Mouse (Mus musculus) midbrain, embryonic 10.5 days (tissue): ENCODE results near the gene Stap2. TPM values are rescaled to one million over a fixed set of nuclear protein-coding genes. Genes with fewer than 3 reads are reported as not detected.

ENCODE experiments used
- DNase-seq: peaks from one replicate; pipeline ENCODE4 v3.0.0-alpha.2; 2017; ENCODE audit warnings: low spot score
- H3K27ac ChIP-seq: fragments of 300-500 bp; sonication (generic); replicated peaks from 2 replicates; pipeline ENCODE4 v1.5.1; 2016; ENCODE audit warnings: mild to moderate bottlenecking
- H3K27me3 ChIP-seq: fragments of 300-500 bp; sonication (generic); 2 replicates; pipeline ENCODE4 v1.6.1; 2016; ENCODE audit warnings: low read depth, mild to moderate bottlenecking; ENCODE audit not compliant: poor library complexity, severe bottlenecking
- H3K36me3 ChIP-seq: fragments of 300-500 bp; sonication (generic); 2 replicates; pipeline ENCODE4 v1.6.1; 2016; ENCODE audit warnings: mild to moderate bottlenecking, moderate library complexity
- H3K4me1 ChIP-seq: fragments of 300-500 bp; sonication (generic); 2 replicates; pipeline ENCODE4 v1.6.1; 2016
- H3K4me3 ChIP-seq: fragments of 300-500 bp; sonication (generic); 2 replicates; pipeline ENCODE4 v1.5.1; 2016; ENCODE audit warnings: mild to moderate bottlenecking, moderate library complexity
- H3K9me3 ChIP-seq: fragments of 300-500 bp; sonication (generic); replicated peaks from 2 replicates; pipeline ENCODE4 v1.6.1; 2016; ENCODE audit warnings: mild to moderate bottlenecking
- WGBS: fragments of 180-500 bp; shearing (Covaris S2); methylation state at CpG from one replicate; pipeline ENCODE4 v1.1.7; 2016; 5-methylcytosine and 5-hydroxymethylcytosine counted together
- polyA plus RNA-seq: library from polyadenylated mRNA; unstranded; fragments of >200 nt; fragmentation: Nextera tagmentation; extraction: Ambion mirVana; gene quantifications from 2 replicates; pipeline ENCODE4 v1.2.1, GENCODE M21; 2016

Gene Stap2
- polyA plus RNA-seq, 1 experiment from 2014 or later = 5.2 TPM

- H3K27ac ChIP-seq = no peak within 1 kb of the TSS
- H3K4me3 ChIP-seq = no peak within 1 kb of the TSS
- no peaks in the 10 kb centered on the region for H3K9me3 ChIP-seq
- H3K4me1 ChIP-seq = peaks cover 7% of the 10 kb centered on the region
- H3K27me3 ChIP-seq = peaks cover 5% of the 10 kb centered on the region
- WGBS = 81% methylated on average over 2 of the region's 2 CpGs
- H3K36me3 ChIP-seq = no peaks in the 10 kb centered on the region
- no peak for DNase-seq
Measured at GRCm38 (mm10) chr17:55949400-55949799, 56.0 kb downstream of the Stap2 start, which contains the start of gene Zfp119b. Zfp119b (minus strand) TSS chr17:55949500.

- H3K27me3 ChIP-seq = no peaks in the 10 kb centered on the region
- H3K4me3 ChIP-seq = no peak overlapping the region
- H3K27ac ChIP-seq = no peak overlapping the region
- 91% methylated on average over 4 of the region's 4 CpGs for whole genome bisulfite sequencing
- H3K36me3 ChIP-seq = no peaks in the 10 kb centered on the region
- no peaks in the 10 kb centered on the region for H3K9me3 ChIP-seq
- H3K4me1 ChIP-seq = peaks cover 7% of the 10 kb centered on the region
- no peak for DNase-seq
Measured at GRCm38 (mm10) chr17:55948647-55949046, 56.7 kb downstream of the Stap2 start.

Other genes starting within 250 kb of the Stap2 start
- gene Zfp119a, start 126.7 kb downstream of the Stap2 start, polyA plus RNA-seq = 8.5 and 10.3 TPM in 2 replicates
- gene Zfp959, start 113.5 kb downstream of the Stap2 start, polyA plus RNA-seq = 12.9 and 14.8 TPM in 2 replicates
- 5.4 and 5.8 TPM in 2 replicates for gene Zfp119b, start 56.1 kb downstream of the Stap2 start, polyA plus RNA-seq
- 2.1 and 2.3 TPM in 2 replicates for gene Ebi3, start 52.9 kb downstream of the Stap2 start, polyA plus RNA-seq
- gene Yju2, start 46.5 kb downstream of the Stap2 start, polyA plus RNA-seq = 31.0 and 34.0 TPM in 2 replicates
- 68.4 and 103 TPM in 2 replicates for gene Shd, start 35.1 kb downstream of the Stap2 start, polyA plus RNA-seq
- 78.4 and 95.0 TPM in 2 replicates for gene Fsd1, start 19.1 kb downstream of the Stap2 start, polyA plus RNA-seq
- 131 and 160 TPM in 2 replicates for gene Mpnd, start 127 bp upstream of the Stap2 start, polyA plus RNA-seq
- 161 and 162 TPM in 2 replicates for gene Sh3gl1, start 31.1 kb upstream of the Stap2 start, polyA plus RNA-seq
- 45.4 and 49.3 TPM in 2 replicates for gene Chaf1a, start 34.9 kb upstream of the Stap2 start, polyA plus RNA-seq
- gene Ubxn6, start 69.4 kb upstream of the Stap2 start, polyA plus RNA-seq = 35.7 and 41.2 TPM in 2 replicates
- 188 and 191 TPM in 2 replicates for gene Hdgfl2, start 74.0 kb upstream of the Stap2 start, polyA plus RNA-seq
- 0.04 and 0.11 TPM in 2 replicates for gene Plin4, start 104.2 kb upstream of the Stap2 start, polyA plus RNA-seq
- gene Plin5, start 112.0 kb upstream of the Stap2 start, polyA plus RNA-seq = 0.11 and 0.21 TPM in 2 replicates
- gene Lrg1, start 116.4 kb upstream of the Stap2 start, polyA plus RNA-seq = not detected in 2 replicates
- 1.2 and 1.8 TPM in 2 replicates for gene Sema6b, start 134.8 kb upstream of the Stap2 start, polyA plus RNA-seq
- 7.2 and 8.4 TPM in 2 replicates for gene Tnfaip8l1, start 156.9 kb upstream of the Stap2 start, polyA plus RNA-seq
- gene Mydgf, start 178.3 kb upstream of the Stap2 start, polyA plus RNA-seq = 77.0 and 78.4 TPM in 2 replicates
- 45.6 and 46.9 TPM in 2 replicates for gene Dpp9, start 213.3 kb upstream of the Stap2 start, polyA plus RNA-seq